Mouse (Mus musculus) thymus, adult 2 months (tissue): ENCODE measurements around the gene Clstn2.

Experiments
- CTCF ChIP-seq: fragments of 200-500 bp; IDR thresholded peaks from 2 replicates; pipeline ENCODE4 v1.5.1; 2012; ENCODE audit warnings: mild to moderate bottlenecking, control low read depth, low read length, moderate library complexity, borderline replicate concordance; ENCODE audit not compliant: control insufficient read depth, poor library complexity, insufficient read depth; ENCODE audit errors: extremely low read depth
- POLR2A ChIP-seq: fragments of 200-500 bp; IDR thresholded peaks from 2 replicates; pipeline ENCODE4 v1.6.1; 2012; ENCODE audit warnings: mild to moderate bottlenecking, low read length, control low read depth, moderate library complexity; ENCODE audit not compliant: control insufficient read depth, poor library complexity, insufficient read depth; ENCODE audit errors: extremely low read depth

DNA sequence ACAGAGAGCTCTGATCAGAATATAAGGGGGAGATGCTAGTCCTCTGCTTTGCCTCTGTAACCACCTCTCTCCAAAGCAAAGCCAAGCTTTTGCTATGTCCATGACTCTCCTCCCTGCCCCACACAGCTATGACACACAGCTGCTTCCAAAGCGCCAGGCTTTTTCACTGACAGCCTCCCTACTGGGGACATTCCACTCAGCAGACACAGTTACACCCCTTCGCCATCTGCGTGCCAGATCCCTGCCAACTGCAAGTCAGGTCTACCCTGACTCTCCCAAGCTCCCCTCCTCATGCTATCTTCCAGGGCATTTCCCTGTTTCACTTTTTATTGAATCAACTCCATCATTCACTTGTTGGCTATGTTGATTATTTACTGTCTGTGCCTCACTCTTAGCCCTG is 259.1 kb downstream of the Clstn2 start:
- TF ChIP-seq POLR2A, result no peak
- TF ChIP-seq CTCF, result no peak
